Mouse (Mus musculus) cerebellum, adult 8-10 months (tissue): ENCODE results near the gene Ephx3.
"Not testable (repeated sequence)": the region's sequence is repeated elsewhere in the genome, so short reads cannot be mapped to it uniquely, and the experiment has no call there.

Experiments
- DNase-seq: peaks from one replicate; pipeline ENCODE4 v3.0.0; 2022

Ephx3 gene

DNA sequence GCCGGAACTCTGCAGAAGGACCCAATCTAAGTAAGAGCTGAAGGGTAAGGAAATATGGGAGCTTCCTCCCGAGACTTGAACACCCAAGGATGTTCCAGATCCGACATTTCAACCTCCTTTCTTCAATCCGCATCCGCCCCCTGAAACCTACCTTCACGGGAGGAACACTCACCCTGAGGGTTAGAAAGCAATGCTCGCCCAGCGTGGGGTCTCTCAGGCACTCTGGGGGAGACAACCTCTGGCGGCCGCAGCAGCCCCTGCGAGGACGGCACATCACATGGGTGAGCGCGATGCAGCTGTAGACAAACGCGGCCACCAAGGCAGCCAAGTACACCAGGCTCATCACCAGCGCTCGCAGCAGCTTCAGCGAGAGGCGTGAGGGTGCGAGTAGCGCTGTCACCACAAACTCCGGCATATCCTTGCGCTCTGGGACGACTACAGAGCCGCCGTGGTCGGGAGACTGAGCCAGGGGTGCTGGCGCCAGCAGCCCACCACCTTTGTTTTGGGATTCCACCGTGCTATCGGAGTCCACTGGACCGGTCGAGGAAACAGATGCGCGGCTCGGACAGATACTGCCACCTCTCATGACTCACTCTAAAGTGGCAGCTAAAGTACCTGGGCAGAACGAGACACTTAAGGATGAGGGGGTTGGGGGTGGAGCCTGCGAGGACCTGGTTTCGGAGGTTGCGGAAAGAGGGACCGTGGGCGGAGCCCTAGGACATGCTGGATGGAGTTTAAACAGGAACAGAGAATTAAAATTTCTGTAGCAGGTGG is at the start of gene Ephx3:
Gene Ephx3 (minus strand): TSS at position 687 of the 774 bp plus-strand sequence.
- DNase-seq, result no peak

DNA sequence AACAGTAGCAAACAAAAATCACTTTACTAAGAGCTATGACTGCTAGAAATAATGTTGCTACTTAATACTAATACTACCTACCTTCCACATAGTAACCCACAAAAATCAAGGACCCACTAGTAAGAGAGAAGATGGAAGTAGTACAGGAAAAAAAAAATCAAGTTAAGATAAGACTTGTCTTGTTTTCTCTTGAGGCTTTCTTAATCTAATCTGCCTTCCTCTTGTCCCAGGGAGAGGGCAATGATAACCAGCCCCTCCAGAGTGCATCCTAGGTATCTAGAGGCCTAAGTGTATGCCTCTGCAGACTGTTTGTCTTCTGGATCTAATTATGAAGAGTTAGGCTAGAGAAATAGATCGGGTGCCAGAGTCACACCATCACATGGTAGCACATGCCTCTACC is 49.2 kb upstream of the Ephx3 start:
- no peak for DNase-seq

DNA sequence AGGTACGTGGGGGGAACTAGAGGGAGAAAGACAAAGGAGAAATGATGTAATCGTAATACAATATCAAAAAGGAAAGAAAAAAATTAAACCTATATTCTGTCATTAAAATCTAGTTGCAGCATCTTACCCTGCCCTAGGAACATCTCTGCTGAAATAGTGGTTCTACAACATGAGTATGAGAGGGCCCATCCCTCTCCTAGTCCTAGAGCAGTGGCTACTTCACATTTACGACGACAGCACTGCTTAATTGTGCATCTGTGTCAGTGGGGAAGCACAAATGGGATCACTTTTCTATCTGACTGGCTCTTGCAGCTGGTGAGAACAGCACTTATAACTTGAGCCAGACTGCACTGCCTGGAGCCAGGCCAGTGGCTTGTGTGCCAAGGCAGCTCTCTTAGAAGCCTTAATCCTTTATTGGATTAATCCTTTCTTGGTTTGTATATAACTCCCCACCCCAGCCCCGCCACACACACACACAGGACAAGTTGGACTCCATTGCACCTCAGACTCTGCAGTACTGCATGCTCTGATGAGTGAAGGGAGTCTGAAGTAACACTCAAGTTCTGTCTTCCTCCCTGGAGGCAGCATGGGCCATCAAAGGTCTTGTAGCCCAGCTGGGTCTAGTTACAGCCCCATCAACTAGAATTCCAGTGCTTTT is 46.3 kb upstream of the Ephx3 start:
- DNase-seq, result peak; percentile 41

DNA sequence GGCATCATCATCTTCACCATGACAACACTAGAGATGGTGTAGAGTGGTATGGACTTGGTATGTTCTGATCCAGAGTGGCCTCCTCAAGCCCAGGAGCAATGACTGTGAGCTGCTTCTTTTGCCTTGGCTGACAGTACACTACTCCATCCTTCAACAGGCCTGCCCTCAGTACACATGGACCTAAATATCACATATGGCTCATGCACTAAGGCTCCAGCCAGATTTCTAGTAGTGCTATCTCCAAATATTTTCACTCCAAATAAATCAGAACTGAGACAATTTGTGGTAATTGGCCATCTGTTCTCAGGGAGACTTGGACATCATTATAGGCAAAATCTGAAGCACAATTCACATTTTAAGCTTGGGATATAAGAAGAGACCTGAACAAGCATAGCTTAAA is 43.8 kb upstream of the Ephx3 start:
- DNase-seq, result peak; percentile 37

DNA sequence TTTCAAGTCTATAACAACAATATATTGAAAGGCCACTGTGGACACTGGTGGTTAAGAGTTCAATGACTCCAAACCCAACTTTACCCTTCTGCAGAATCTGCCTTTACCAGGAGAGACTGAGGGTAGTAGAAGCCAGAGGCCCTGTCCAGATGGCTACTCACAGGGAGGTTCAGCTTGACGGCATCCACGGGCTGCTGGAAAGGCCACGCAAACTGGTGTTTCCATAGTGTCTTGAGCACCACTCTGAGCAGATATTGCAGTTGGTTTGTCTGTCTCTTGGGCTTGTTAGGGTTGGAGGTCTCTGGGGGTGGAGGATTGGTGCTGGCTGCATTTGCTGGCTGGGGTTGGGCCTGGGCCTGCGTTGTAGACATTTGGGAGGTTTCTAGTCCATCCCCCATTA is 39.9 kb upstream of the Ephx3 start:
- DNase-seq, result no peak

DNA sequence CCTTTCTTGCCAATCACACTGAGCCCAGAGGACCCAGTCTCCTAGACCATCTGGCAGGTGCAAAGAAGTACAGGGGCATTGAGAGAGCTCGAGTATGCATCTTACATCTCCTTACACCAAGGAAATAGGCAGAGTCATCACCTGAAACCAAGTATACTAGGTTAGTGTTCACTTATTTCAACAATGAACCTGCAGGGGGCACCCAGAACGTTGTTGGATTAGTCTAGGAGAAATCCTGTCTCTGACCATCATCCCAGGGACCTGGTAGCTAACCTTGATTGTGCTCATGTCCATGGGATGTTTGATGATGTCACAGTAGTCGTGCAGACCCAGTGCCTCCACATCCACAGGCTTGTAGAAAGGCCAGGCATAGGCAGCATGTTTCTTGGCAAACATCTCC is 31.5 kb upstream of the Ephx3 start:
- no peak for DNase-seq

DNA sequence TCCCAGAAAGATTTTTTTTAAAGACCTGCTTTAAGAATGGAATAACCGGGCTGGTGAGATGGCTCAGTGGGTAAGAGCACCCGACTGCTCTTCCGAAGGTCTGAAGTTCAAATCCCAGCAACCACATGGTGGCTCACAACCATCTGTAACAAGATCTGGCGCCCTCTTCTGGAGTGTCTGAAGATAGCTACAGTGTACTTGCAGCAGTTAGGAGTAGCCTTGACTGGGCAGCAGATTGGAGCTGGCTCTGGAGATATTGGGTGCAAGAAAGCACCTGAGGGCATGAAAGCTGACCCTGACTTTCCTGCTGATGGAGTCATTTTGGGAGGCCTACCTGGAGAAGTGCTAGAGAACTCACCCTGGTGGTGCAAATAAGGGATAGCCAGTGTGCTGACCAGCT is 26.2 kb upstream of the Ephx3 start:
- not testable (repeated sequence) for DNase-seq

DNA sequence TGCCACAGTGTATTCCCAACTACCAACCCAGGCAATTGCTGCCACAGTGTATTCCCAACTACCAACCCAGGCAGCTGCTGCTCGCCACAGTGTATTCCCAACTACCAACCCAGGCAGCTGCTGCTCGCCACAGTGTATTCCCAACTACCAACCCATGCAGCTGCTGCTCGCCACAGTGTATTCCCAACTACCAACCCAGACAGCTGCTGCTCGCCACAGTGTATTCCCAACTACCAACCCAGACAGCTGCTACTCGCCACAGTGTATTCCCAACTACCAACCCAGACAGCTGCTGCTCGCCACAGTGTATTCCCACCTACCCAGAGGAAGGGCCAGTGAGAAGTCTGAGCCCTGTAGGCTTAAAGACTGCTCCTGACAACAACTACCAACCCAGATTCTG is 22.2 kb upstream of the Ephx3 start:
- DNase-seq, result not testable (repeated sequence)

DNA sequence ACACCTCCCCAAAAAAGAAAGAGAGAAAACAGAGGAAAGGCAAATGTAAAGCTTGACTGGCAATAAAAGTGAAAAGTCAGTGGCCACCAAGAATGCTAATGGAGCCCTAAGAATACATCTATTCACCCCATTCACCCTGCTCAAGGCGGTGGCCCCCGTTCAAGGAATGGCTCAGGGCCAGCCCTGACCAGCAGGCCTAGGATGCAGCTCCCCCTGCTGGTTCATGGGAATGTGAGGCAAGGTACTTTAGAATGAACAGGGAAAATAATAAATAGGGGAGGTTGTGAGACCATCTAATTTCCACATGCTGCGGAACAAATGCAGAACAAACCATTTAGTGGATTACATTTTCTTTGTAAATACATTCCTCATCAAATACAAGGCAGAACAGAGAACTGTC is 20.4 kb upstream of the Ephx3 start:
- DNase-seq, result peak; percentile 59

DNA sequence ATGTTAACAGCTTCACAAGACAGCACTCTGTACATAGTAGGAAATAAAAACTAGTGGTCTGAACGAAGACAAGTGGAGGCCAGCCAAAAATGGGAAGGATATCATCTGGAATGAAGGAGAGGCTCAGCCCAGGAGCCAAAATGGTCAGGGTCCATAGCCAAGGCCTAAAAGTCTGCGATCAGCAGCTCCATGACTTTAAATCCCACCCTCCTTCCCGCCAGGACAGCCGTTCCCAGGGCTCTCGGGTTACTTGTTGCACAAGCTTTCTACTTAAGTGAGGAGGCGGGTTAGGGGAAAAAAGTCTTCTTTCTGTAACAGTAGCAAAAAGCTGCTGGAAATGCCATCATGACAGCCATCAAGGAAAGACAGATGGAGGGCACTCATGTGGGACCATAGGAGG is 19.8 kb upstream of the Ephx3 start:
- DNase-seq, result no peak

DNA sequence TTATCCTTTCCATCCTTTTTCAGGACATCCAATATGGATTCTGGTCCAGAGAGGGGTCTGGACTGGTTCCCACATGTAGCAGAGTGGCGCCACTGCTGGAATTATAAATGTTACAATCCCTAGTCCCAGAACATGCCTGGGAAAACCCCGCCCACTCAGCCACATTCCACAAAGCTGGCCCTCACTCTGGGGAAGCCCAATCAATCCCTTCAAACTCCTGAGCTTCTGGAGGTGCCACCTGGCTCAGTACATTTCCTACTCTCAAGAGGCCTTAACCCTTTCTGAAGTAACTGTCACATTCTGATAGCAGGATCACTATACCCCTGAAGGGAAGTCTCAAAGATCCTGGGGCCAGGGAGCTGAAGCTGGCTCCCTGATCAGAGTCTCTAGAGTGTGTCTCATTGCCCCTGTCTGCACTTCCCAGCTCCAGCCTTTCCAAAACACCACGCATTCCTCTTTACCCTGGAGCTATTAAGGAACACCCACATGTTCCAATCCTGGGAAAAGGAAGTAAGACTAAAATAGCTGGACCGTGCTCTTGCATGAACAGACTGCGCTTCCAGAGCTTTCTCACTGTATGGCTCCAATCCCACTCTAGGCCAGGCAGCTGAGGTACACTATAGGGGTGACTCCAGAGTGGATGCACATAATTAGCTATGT is 18.4 kb upstream of the Ephx3 start:
- DNase-seq, result no peak

DNA sequence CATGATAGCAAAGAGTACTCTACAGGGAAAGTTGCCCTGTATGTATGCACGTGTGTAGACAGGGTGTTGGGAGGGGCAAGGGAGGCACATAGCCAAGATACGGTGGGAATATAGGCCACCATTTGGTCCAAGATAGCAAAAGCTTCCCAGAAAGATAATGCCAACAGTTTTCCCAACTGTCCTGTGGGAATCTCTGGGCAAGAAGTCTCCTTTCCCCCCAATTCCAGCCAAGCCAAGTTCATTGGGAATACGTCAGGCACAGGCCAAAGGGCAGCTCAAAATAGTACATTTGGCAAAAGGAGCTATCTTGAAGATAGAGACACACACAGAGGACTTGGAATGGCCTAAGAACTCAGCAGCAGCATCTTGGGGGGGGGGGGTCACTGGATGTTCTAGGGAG is 16.0 kb upstream of the Ephx3 start:
- no peak for DNase-seq

DNA sequence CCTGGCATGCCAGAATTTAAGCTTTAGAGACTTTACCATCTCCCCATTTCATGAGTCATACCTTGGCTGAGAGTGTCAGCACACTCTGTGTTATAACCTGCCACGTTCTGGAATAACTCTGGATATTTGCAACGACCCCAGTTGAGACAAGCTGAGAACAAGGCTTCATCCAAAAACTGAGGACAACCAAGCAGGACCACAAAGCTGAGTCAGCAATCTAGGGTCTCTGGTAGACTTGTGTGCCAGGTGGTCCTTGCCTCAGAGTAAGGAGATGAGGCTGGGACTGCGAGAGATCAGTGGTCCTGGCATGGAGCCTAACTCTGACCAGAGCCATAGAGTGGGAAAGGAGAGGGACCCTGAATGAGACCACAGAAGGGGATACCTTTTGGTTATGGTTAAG is 13.6 kb upstream of the Ephx3 start:
- DNase-seq, result no peak

DNA sequence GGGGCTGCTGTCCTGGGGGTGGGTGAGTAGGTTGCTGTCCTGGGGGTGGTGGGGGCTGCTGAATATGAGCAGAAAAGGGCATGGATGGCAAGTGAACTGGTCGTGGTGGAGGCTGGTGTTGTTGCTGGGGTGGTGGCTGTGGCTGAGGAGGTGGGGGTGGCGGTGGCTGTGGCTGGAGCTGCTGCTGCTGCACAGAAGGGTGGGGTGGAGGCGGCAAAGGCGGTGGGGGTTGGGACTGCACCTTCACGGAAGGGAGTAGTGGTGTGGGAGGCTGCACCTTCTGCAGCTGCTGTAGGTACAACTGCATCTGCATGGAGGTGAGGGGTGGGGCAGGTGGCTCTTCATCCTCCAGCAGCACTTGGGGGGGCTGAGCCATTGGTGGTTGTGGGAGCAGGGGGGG is 11.7 kb upstream of the Ephx3 start:
- DNase-seq, result no peak

DNA sequence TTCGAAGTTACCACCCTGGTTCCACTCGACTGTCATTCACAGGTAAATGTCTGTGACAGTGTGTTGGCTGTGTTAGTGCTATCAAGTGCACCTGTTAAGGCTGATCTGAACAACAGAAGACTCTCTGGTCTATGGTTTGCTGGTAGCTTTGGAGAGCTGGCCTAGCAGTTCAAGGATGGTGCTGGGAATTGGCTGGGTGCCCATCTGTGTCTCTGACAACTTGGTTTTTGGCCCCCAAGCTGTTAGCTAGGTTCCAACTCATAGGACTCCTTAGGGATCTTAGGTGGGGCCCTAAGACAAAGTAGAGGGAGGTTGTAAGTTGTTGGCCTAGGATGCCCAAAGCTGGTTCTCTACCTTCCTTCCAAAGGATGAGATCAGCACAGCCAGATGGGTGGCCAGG is 10.4 kb upstream of the Ephx3 start:
- DNase-seq, result no peak

DNA sequence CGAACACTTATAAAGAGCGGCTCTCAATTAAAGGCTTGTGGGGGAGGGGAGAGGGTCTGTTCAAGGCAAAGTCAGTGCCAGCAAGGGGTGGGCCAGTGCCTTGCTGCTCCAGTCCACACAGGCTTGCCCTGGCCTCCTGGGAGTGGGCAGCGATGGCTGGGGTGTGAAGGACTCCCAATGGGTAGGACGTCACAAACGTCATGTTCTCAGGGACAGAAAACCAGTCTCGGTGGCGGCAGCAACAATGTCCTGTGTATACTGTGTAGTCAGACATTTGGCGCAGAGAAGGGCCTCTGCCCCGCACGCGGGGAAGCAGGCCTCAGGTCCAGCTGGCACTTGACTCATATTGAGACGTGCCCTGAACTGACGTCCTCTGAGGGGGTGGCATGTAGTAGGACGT is 7.8 kb upstream of the Ephx3 start:
- DNase-seq, result no peak

DNA sequence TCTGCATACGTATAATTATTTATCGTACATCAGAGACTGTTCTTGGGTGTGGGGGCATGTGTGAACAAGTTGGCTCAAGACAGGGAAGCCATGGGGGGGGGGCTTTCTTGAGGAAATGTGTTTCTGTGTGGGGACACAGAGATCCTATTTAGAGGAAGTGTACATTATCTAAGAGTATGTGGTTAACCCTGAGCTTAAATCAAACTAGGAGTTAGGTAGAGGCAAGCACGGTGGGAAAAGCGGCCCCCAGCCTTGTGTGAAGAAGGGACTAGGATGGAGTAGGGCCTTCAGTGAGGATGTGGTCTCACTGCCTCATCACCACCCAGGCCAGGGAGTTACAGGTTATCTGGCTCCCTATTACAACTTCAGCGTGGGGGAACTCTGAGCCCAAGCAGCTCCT is 6.4 kb upstream of the Ephx3 start:
- DNase-seq, result no peak

DNA sequence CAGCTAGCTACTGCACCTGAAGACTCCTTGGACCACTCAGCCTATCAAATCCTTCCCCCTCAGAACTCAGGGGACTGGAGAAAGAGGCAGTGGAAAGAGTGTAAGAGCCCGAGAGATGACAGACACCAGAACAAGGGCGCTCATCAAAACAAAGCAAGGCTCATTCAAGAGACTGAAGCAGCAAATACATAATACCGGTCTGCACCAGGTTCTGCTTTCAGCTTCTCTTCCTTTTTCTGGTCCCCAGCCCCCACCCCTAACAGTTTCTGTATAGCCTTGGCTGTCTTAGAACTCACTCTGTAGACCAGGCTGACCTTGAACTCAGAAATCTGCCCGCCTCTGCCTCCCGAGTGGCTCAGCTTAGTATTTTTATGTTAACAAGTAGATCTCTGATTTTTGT is 3.7 kb upstream of the Ephx3 start:
- DNase-seq, result no peak

DNA sequence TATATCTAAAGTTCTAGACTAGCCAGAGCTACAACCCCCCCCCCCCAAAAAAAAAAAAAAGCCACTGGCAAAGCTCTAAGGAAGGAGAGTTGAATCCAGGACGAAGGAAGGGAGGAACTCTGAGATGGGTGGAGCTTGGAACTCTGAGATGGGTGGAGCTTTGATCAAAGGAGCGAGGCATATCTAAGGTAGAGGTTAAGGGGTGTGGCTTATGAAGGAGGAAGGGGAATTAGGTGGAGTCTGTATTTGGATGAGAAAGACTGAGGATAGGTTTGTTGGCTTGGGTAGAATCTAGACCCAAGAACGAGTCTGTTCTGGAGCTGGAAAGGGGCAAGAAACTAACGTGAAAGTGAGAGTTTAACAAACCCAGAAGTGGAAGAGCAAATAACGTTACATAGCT is 501 bp upstream of the Ephx3 start:
- DNase-seq, result no peak

DNA sequence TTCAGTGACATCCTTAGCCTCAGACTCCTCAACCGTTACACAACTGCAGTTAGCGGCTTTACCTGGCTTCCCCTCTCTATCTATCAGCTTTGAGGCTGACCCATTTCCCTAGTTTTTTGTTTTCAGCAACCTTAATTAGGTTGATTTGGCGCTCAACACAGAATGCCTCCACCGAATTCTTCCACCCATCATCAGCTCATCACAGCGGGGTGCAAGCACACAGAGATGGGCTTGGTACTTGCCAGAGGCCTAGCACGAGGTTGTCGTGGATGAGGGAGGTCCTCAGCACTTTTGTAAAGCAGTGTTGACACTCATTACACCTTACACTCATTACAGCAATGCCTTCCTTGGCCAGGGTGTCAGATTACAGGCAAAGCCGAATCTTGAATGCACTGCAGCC is 6.3 kb downstream of the Ephx3 start:
- no peak for DNase-seq

DNA sequence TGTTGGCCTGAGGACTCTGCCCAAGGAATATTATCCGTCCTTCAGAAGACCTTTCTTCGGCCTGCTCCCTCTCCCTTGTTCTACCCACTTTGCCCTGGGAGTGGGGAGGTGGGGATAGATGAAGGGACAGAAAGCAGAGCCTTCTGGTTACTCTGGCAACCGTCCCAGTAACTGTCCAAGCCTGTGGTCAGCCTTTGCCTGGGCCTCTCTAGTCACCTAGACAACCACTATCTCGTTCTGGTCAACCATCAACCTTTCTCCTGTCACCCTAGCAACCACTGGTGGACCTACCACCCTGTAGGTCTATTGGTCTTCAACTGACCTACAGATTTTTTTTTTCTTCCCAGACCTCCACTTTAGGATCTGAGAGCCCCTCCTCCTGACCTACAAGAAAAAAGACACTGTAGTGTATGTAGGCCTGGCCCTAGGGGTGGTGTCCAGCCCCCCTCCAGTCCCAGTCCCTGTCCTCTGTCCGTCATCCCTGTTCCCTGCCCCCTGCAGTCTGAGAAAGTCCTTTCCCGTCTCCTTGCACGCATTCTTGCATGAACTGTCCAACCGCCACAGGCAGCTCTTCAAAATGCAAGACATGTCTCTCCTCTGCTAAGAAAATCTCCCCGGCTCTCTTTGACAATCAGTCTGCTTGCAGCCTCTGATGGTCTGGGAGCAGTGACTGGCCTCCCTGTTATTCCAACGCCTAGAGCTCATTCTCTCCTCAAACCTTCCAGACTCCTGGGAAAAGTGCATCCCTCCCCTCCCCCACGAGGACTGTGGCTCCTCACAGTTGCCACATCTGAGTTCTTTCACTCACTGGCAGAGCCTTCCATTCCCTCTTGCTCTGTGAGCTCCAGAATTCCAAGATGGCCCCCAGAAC is 9.5 kb downstream of the Ephx3 start:
- no peak for DNase-seq

DNA sequence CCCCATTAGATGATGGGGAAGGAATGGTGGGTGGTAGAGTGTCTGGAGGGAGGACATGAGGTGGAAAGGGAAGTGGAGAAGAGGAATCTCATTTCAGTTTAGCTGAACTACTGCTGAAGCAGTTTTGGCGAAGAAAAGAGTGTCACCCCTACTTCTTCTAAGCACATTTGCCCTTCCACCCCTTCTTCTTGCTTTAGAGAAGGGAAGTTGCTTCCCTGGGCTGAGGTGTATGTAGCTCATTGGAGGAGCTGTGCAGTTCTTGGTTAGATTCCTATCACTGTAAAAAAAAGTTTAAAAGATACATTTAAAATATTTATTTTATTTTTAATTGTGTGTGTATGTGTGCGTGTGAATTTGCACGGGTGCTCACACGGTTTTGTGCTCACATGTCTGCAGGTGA is 12.4 kb downstream of the Ephx3 start:
- no peak for DNase-seq

DNA sequence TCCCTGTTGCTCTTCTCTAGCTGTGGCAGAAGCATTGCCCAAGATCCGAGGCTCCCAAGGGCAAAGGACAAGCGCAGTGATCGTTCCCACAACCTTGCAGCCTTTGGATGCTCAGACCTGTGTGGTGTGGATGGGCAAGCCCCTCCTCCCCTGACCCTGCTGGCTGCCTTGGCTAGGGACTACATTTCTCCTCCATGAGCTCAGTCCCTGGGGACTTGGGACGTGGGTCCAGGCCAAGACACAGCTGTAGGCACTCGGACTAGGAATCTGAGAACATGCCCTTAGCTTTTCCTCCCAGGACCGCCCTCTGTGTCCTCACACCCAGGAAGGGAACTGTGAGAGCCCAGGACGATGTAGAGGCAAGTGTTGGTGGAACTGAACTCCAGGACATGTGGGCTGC is 16.2 kb downstream of the Ephx3 start:
- no peak for DNase-seq
